18 mouse cellular contexts compared by ENCODE assay signal in genomic region chr2:129233218-129233617, GRCm38 (mm10). TPM values are rescaled to one million over a fixed set of nuclear protein-coding genes. Genes with fewer than 3 reads are reported as not detected.
DNase-seq lines count a peak whose midpoint lies in the region; ATAC-seq and TF ChIP-seq lines count a peak whose summit lies in the region.
"Had no signal": no experiment of that assay in that cellular context is flagged by ENCODE, and none has a peak within 500 bp of the region (broad histone marks: within the 10 kb centered on the region; RNA-seq: fewer than 3 reads in every experiment).

No protein-coding gene starts in this region.

- H3K4me2 ChIP-seq in heart, embryonic 12.5 days: peak overlapping the region; percentile 42
- H3K4me2 ChIP-seq in liver, embryonic 16.5 days (ENCODE audit: low read depth, low read length): peak overlapping the region; percentile 56
- H3K4me2 ChIP-seq: forebrain, embryonic 15.5 days; hindbrain, embryonic 12.5 days; lung, embryonic 14.5 days; midbrain, embryonic 11.5 days had no signal

- H3K4me1 ChIP-seq in heart, embryonic 12.5 days (replicated peaks): peaks cover 8% of the 10 kb centered on the region; the same call in 1 of the 2 replicates
- H3K4me1 ChIP-seq in MEL (ENCODE audit: control insufficient read depth in 1 of 2, insufficient read depth in 2 of 2, low read length in 2 of 2): peaks cover 14 to 27% of the 10 kb centered on the region in 2 experiments
- peaks cover 63% of the 10 kb centered on the region for H3K4me1 ChIP-seq in liver, embryonic 16.5 days (ENCODE audit: control insufficient read depth, low read depth, low read length)
- H3K4me1 ChIP-seq: hindbrain, embryonic 12.5 days had no signal

- H3K79me2 ChIP-seq in MEL (ENCODE audit: control insufficient read depth, insufficient read depth, low read length, poor library complexity): no peaks in the 10 kb centered on the region

- WGBS in heart, embryonic 12.5 days: 85% methylated on average over 1 of the region's 1 CpGs
- WGBS in liver, embryonic 16.5 days (ENCODE audit: insufficient replicate concordance): 37% methylated on average over 1 of the region's 1 CpGs

- DNase-seq in heart, postnatal 10 days: no peak
- DNase-seq in MEL (ENCODE audit: low read depth, low spot score) (peak; percentile 42), liver (peak; percentile 63)
- no peak for DNase-seq in right cerebral cortex, postnatal 14 days
- no peak for DNase-seq in layer of hippocampus, postnatal 25 days (ENCODE audit: extremely low spot score in 1 of 2, low spot score in 1 of 2)
- DNase-seq: B cell, adult 2 months; cerebellum, adult 11-12 months; gastrocnemius, postnatal 36 days; layer of hippocampus, adult 9-11 months; lung, embryonic 14.5 days had no signal

- H3K9ac ChIP-seq in heart, embryonic 12.5 days: no peak overlapping the region
- H3K9ac ChIP-seq in MEL (ENCODE audit: control insufficient read depth, low read depth, low read length, poor library complexity, severe bottlenecking): peak overlapping the region; percentile 35
- peak overlapping the region; percentile 62 for H3K9ac ChIP-seq in liver, embryonic 16.5 days (ENCODE audit: low read depth, low read length)
- H3K9ac ChIP-seq: forebrain, embryonic 15.5 days; hindbrain, embryonic 12.5 days; lung, embryonic 14.5 days had no signal

- no peak for TF ChIP-seq POLR2A in MEL (IDR thresholded peaks at IDR 0.05; ENCODE audit: control insufficient read depth in 1 of 2, insufficient read depth in 1 of 2, low read depth in 1 of 2, low read length in 2 of 2, poor library complexity in 1 of 2)

- TF ChIP-seq CTCF in MEL (IDR thresholded peaks at IDR 0.05 in 2 of 3, conservative IDR thresholded peaks at IDR 0.05 in 1 of 3; ENCODE audit: control insufficient read depth in 1 of 3, insufficient read depth in 1 of 3, low read depth in 2 of 3, low read length in 3 of 3, poor library complexity in 1 of 3, severe bottlenecking in 1 of 3): peak in 2 of 3 experiments; percentile 30 to 34; a peak in 3 of 6 replicates

- H3K9me3 ChIP-seq in heart, embryonic 12.5 days (replicated peaks): no peaks in the 10 kb centered on the region
- H3K9me3 ChIP-seq in MEL (replicated peaks; ENCODE audit: insufficient read depth, low read length): no peaks in the 10 kb centered on the region
- no peaks in the 10 kb centered on the region for H3K9me3 ChIP-seq in liver, embryonic 16.5 days (replicated peaks; ENCODE audit: control insufficient read depth, low read length)
- H3K9me3 ChIP-seq: forebrain, embryonic 15.5 days; hindbrain, embryonic 12.5 days had no signal

- H3K36me3 ChIP-seq in heart, embryonic 12.5 days: no peaks in the 10 kb centered on the region
- peaks cover 0 to 19% of the 10 kb centered on the region in 2 experiments; a peak in 2 of 4 replicates for H3K36me3 ChIP-seq in MEL (ENCODE audit: control insufficient read depth in 1 of 2, insufficient read depth in 2 of 2, low read length in 2 of 2)
- no peaks in the 10 kb centered on the region for H3K36me3 ChIP-seq in liver, embryonic 16.5 days (ENCODE audit: control insufficient read depth, insufficient read depth)
- H3K36me3 ChIP-seq: forebrain, embryonic 15.5 days; hindbrain, embryonic 12.5 days had no signal

- TF ChIP-seq EP300 in MEL (IDR thresholded peaks at IDR 0.05; ENCODE audit: low read depth in 1 of 2, low read length in 2 of 2): no peak

- peak; percentile 19 for TF ChIP-seq RAD21 in MEL (IDR thresholded peaks at IDR 0.05; ENCODE audit: low read depth, low read length)

- intact Hi-C loops in heart, postnatal 10 days (cut with DNase I): no loop called here

- ATAC-seq in heart, embryonic 12.5 days (ENCODE audit: insufficient number of reproducible peaks, low FRiP score): no peak
- no peak for ATAC-seq in liver, embryonic 16.5 days (ENCODE audit: low read depth)
- ATAC-seq: activated CD4-positive, CD25-positive, alpha-beta regulatory T cell, adult 4 months had no signal

- no peak overlapping the region for H3K4me3 ChIP-seq in heart, embryonic 12.5 days
- H3K4me3 ChIP-seq in MEL (ENCODE audit: control insufficient read depth in 1 of 2, insufficient read depth in 1 of 2, low read depth in 2 of 2, low read length in 2 of 2): peak overlapping the region; percentile 31 to 38; a peak in 1 of 4 replicates
- peak overlapping the region; percentile 44 for H3K4me3 ChIP-seq in liver, embryonic 16.5 days (ENCODE audit: low read depth, low read length)
- H3K4me3 ChIP-seq: forebrain, embryonic 15.5 days; hindbrain, embryonic 12.5 days had no signal

- no peaks in the 10 kb centered on the region for H3K27me3 ChIP-seq in heart, embryonic 12.5 days (replicated peaks)
- H3K27me3 ChIP-seq in MEL (ENCODE audit: control insufficient read depth in 1 of 2, insufficient read depth in 2 of 2, low read length in 2 of 2): no peaks in the 10 kb centered on the region
- H3K27me3 ChIP-seq in liver, embryonic 16.5 days (ENCODE audit: control insufficient read depth, insufficient read depth, low read depth, low read length): no peaks in the 10 kb centered on the region
- H3K27me3 ChIP-seq: forebrain, embryonic 15.5 days; hindbrain, embryonic 12.5 days had no signal

- H3K27ac ChIP-seq in heart, embryonic 12.5 days (ENCODE audit: poor library complexity, severe bottlenecking): peak overlapping the region; percentile 24
- peak overlapping the region; percentile 73 for H3K27ac ChIP-seq in MEL (ENCODE audit: control insufficient read depth, low read depth, low read length)
- peak overlapping the region; percentile 86 for H3K27ac ChIP-seq in liver, embryonic 16.5 days (ENCODE audit: low read length)
- H3K27ac ChIP-seq: hindbrain, embryonic 12.5 days; macrophage; stomach, postnatal 0 days had no signal

TF ChIP-seq in MEL, 35 proteins besides CTCF, POLR2A, EP300 and RAD21:
- TF ChIP-seq MXI1 (IDR thresholded peaks at IDR 0.05; ENCODE audit: low read depth, low read length) (no peak), SMC3 (IDR thresholded peaks at IDR 0.05; ENCODE audit: low read depth, low read length) (peak; percentile 28), ZMIZ1 (IDR thresholded peaks at IDR 0.05; ENCODE audit: low read depth, low read length) (no peak), ETS1 (IDR thresholded peaks at IDR 0.05; ENCODE audit: low read depth, low read length) (no peak), NELFE (IDR thresholded peaks at IDR 0.05; ENCODE audit: low read depth, low read length) (no peak)

RNA-seq across cellular contexts. Expression of gene Slc20a1, which starts 34.7 kb away (rescaled TPM):
- 45.8 and 47.5 TPM in 2 replicates for polyA plus RNA-seq in heart, embryonic 12.5 days (2016; fragmentation: Nextera tagmentation; extraction: Ambion mirVana)
- total RNA-seq in heart, postnatal 10 days (2021): 10 to 100 TPM; 15.3 to 18.8 TPM
- 44.9 and 69.4 TPM in 2 replicates for total RNA-seq in MEL (2012; rRNA removed)
- polyA plus RNA-seq in MEL (2012; ENCODE audit: insufficient read depth in 1 of 2, insufficient read length in 2 of 2, low read depth in 1 of 2, low replicate concordance in 2 of 2, missing spikeins in 1 of 2): 10 to 100 TPM in 1 of 2 experiments, not detected in 1; 80.7 TPM
- 39.4 and 39.6 TPM in 2 replicates for polyA plus RNA-seq in liver, embryonic 16.5 days (2015; fragmentation: Nextera tagmentation; extraction: Ambion mirVana)
- total RNA-seq in layer of hippocampus, postnatal 25 days (2021): 100 to 1,000 TPM in 1 of 2 experiments, 10 to 100 TPM in 1; 97.2 to 112 TPM

Comparison
In these comparisons a context has a peak if more than half of its experiments do, and no peak if none do; other contexts are left out.
1. H3K27ac ChIP-seq: peak in every context shown above with its lines; median percentile 86 in liver, embryonic 16.5 days; 73 in MEL; 24 in heart, embryonic 12.5 days.
2. DNase-seq: peak in MEL (single experiment) and liver (single experiment); none in heart, postnatal 10 days (0 of 2), right cerebral cortex, postnatal 14 days (single experiment) and layer of hippocampus, postnatal 25 days (0 of 2).